Mouse (Mus musculus) intestine, embryonic 14.5 days (tissue): ENCODE measurements at regions not wholly inside any gene's neighbourhood (a gene's known extent, or its start where the extent isn't known, plus 50 kb on each side); places are given as distances from the start of the nearest gene placed in this dataset.

Experiments used
- ATAC-seq: fragments of 200-750 bp; cut with Nextera tagmentation; replicated peaks from 2 replicates; pipeline ENCODE4 v1.8.0; 2017; ENCODE audit warnings: low read depth, moderate number of reproducible peaks, moderate TSS enrichment, moderate library complexity; ENCODE audit not compliant: low FRiP score, low TSS enrichment
- DNase-seq: peaks from one replicate; pipeline ENCODE4 v3.0.0-alpha.2; 2018; ENCODE audit warnings: low spot score
- H3K27ac ChIP-seq: fragments of 300-500 bp; sonication (generic); 2 replicates; pipeline ENCODE4 v1.5.1; 2014; ENCODE audit warnings: low read depth, mild to moderate bottlenecking, control low read depth
- H3K27me3 ChIP-seq: fragments of 300-500 bp; sonication (generic); replicated peaks from 2 replicates; pipeline ENCODE4 v1.6.1; 2014; ENCODE audit warnings: low read length, control low read depth; ENCODE audit not compliant: control insufficient read depth, insufficient read depth
- H3K36me3 ChIP-seq: fragments of 300-500 bp; sonication (generic); 2 replicates; pipeline ENCODE4 v1.6.1; 2014; ENCODE audit warnings: low read length, control low read depth; ENCODE audit not compliant: control insufficient read depth, insufficient read depth
- H3K4me1 ChIP-seq: fragments of 300-500 bp; sonication (generic); replicated peaks from 2 replicates; pipeline ENCODE4 v1.6.1; 2014; ENCODE audit warnings: low read length, control low read depth, mixed read lengths; ENCODE audit not compliant: control insufficient read depth, insufficient read depth
- H3K4me2 ChIP-seq: fragments of 300-500 bp; sonication (generic); 2 replicates; pipeline ENCODE4 v1.6.1; 2014; ENCODE audit warnings: low read length
- H3K4me3 ChIP-seq: fragments of 300-500 bp; sonication (generic); 2 replicates; pipeline ENCODE4 v1.5.1; 2014; ENCODE audit warnings: low read depth, low read length, control low read depth, mixed read lengths
- H3K9ac ChIP-seq: fragments of 300-500 bp; sonication (generic); 2 replicates; pipeline ENCODE4 v1.6.1; 2014; ENCODE audit warnings: mild to moderate bottlenecking, low read length
- H3K9me3 ChIP-seq: fragments of 300-500 bp; sonication (generic); 2 replicates; pipeline ENCODE4 v1.6.1; 2016; ENCODE audit warnings: low read length, control low read depth; ENCODE audit not compliant: control insufficient read depth
- WGBS: fragments of 180-500 bp; shearing (Covaris S2); extraction: QIAGEN DNeasy Blood & Tissue Kit; methylation state at CpG from one replicate; pipeline ENCODE4 v1.1.7; 2014; 5-methylcytosine and 5-hydroxymethylcytosine counted together

- no peaks in the 10 kb centered on the region for H3K27me3 ChIP-seq
- H3K9ac ChIP-seq = no peak overlapping the region
- H3K9me3 ChIP-seq = no peaks in the 10 kb centered on the region
- peak; percentile 62 for ATAC-seq
- peaks cover 5% of the 10 kb centered on the region; the same call in 1 of the 2 replicates for H3K4me1 ChIP-seq
- H3K4me3 ChIP-seq = no peak overlapping the region
- H3K36me3 ChIP-seq = no peaks in the 10 kb centered on the region
- WGBS = 36% methylated on average over 9 of the region's 9 CpGs
- H3K4me2 ChIP-seq = no peak overlapping the region
- H3K27ac ChIP-seq = no peak overlapping the region
- DNase-seq = peak; percentile 87
These were observed 87.2 kb upstream of the Parp11 start for GRCm38 (mm10) chr6:127359391-127359874.

GRCm38 (mm10) chr6:127362166-127362565, 84.5 kb upstream of the Parp11 start:
- H3K9me3 ChIP-seq = no peaks in the 10 kb centered on the region
- WGBS = 88% methylated on average over 5 of the region's 5 CpGs
- H3K4me3 ChIP-seq = no peak overlapping the region
- no peak overlapping the region for H3K9ac ChIP-seq
- H3K36me3 ChIP-seq = no peaks in the 10 kb centered on the region
- no peak for ATAC-seq
- H3K4me2 ChIP-seq = no peak overlapping the region
- H3K27me3 ChIP-seq = no peaks in the 10 kb centered on the region
- H3K27ac ChIP-seq = no peak overlapping the region
- no peak for DNase-seq
- H3K4me1 ChIP-seq = peaks cover 12% of the 10 kb centered on the region; the same call in 1 of the 2 replicates

- H3K27me3 ChIP-seq = no peaks in the 10 kb centered on the region
- WGBS = 25% methylated on average over 8 of the region's 8 CpGs
- no peak overlapping the region for H3K4me2 ChIP-seq
- ATAC-seq (no peak), DNase-seq (no peak)
- H3K27ac ChIP-seq = no peak overlapping the region
- H3K4me3 ChIP-seq = no peak overlapping the region
- peaks cover 12% of the 10 kb centered on the region; the same call in 1 of the 2 replicates for H3K4me1 ChIP-seq
- H3K36me3 ChIP-seq = no peaks in the 10 kb centered on the region
- no peaks in the 10 kb centered on the region for H3K9me3 ChIP-seq
- H3K9ac ChIP-seq = no peak overlapping the region
These were observed 83.5 kb upstream of the Parp11 start for GRCm38 (mm10) chr6:127362966-127363752.

DNA sequence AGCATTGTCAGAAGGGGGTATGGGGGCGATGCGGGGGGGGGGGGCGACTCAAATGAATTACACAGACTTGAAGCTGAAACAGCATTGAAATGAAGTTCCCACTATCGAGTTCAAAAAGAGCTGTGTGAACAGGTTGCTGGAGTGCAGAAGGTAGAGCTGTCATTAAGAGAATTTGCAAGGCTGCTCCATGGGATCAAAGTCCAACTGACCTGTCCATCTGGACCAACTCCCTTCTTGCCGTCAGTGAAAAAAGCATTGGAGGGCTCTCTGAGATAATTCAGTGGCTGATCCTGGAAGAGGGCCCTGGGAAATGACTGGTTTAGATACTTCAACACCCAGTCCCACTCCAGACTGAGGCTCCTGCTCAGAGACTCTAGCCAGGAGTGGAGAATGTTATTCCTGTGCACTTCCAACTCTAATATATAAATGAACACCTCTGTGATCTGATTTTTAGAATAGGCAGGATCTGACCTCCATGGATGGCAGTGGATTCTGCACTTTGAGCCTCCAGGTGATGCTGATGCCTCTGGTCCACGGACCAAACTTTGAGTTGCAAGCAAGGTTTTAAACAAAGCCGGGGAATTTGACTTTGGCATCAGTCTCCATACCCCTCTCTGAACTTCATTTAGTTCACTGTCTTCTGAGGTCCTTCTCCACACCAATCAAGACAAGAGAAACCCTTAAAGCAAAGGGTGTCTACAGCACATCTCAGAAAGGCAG, 82.6 kb upstream of the Parp11 start:
- Histone ChIP-seq H3K4me3 (no peak overlapping the region), H3K9ac (no peak overlapping the region), H3K9me3 (no peaks in the 10 kb centered on the region), H3K4me2 (no peak overlapping the region), H3K27me3 (no peaks in the 10 kb centered on the region), H3K4me1 (peaks cover 9% of the 10 kb centered on the region; the same call in 1 of the 2 replicates), H3K36me3 (no peaks in the 10 kb centered on the region), H3K27ac (no peak overlapping the region)
- WGBS = 34% methylated on average over 7 of the region's 7 CpGs
- ATAC-seq = no peak
- no peak for DNase-seq

DNA sequence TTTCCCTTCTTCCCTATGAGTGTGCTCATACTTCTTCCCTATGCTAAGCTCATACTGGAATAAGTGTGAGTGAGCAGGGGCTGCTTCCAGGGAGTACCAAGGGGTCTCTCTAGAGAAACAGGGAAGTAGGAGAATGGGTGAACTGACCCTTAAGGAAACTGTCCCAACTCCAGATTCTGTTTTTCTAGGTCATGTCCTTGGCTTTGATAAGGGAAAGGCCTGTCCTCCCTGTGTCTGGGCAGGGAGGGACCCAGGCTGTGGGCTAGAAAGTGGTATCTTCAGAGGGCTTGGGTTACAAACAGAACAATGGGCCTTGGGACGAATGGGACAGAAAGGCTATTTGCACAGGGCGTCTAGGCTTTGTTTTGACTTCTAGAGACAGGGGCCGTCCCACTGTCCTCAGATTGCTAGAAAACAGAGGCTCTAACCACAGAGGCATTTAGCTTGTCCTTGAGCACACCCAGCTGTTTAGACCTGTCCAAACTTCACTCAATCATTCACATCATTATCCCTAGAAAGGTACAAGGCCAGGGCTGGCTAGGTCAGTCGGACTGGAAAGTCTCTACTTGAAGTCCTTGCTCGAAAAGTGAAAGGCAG, 82.0 kb upstream of the Parp11 start:
- no peaks in the 10 kb centered on the region for H3K9me3 ChIP-seq
- H3K4me1 ChIP-seq = 0 out of 2 replicates have a peak, but pooled peaks cover 7% of the 10 kb centered on the region
- no peak for DNase-seq
- no peaks in the 10 kb centered on the region for H3K36me3 ChIP-seq
- 49% methylated on average over 5 of the region's 5 CpGs for WGBS
- no peak overlapping the region for H3K27ac ChIP-seq
- H3K4me2 ChIP-seq = no peak overlapping the region
- H3K4me3 ChIP-seq = no peak overlapping the region
- H3K9ac ChIP-seq = no peak overlapping the region
- H3K27me3 ChIP-seq = no peaks in the 10 kb centered on the region
- no peak for ATAC-seq

DNA sequence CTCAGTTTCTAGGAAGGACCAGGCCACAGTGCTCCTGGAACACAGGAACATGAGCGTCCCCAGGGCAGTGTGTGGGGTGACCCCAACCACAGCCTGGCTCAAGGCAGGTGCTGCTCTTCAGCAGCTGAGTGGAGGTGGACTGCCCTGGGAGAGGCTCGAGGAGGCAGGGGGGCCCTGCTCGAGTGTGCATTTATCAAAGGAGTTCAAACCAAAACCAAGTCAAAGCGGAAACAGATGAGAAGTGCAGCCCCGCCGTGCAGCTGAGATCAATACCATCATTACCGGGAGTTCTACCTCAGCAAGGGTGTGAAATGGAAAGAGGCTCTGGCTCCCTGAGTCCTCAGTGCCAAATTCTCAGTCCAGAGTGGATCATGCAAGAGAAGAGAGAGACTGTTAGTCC, 81.4 kb upstream of the Parp11 start:
- 50% methylated on average over 7 of the region's 7 CpGs for WGBS
- H3K4me3 ChIP-seq = no peak overlapping the region
- no peaks in the 10 kb centered on the region for H3K27me3 ChIP-seq
- no peak overlapping the region for H3K4me2 ChIP-seq
- H3K9ac ChIP-seq = no peak overlapping the region
- H3K27ac ChIP-seq = no peak overlapping the region
- no peaks in the 10 kb centered on the region for H3K36me3 ChIP-seq
- DNase-seq (no peak), ATAC-seq (0 out of 2 replicates have a peak, but pooled peaks have one; percentile 43)
- H3K4me1 ChIP-seq = 0 out of 2 replicates have a peak, but pooled peaks cover 7% of the 10 kb centered on the region
- no peaks in the 10 kb centered on the region for H3K9me3 ChIP-seq

DNA sequence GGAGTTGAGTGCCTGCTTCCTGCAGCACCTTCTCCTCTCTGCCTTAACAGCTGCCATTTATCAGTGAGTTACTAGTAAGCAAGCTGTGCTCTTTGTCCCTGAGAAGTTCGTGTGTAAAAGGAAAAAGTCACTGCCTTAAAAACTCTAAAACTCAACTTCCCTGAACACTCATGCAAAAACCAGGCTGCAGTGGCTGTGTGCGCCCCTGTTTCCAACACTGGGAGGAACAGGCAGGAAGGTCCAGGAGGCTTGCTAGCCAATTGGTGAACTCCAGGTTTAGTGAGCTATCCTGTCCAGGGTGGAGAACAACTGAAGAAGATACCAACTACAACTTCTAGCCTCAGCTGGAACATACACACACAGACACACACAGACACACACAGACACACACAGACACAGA, 81.0 kb upstream of the Parp11 start:
- Histone ChIP-seq H3K9ac (no peak overlapping the region), H3K9me3 (no peaks in the 10 kb centered on the region), H3K4me2 (no peak overlapping the region), H3K4me3 (no peak overlapping the region), H3K36me3 (no peaks in the 10 kb centered on the region), H3K4me1 (0 out of 2 replicates have a peak, but pooled peaks cover 7% of the 10 kb centered on the region), H3K27ac (no peak overlapping the region), H3K27me3 (no peaks in the 10 kb centered on the region)
- DNase-seq (no peak), ATAC-seq (no peak)
- WGBS = 44% methylated on average over 2 of the region's 2 CpGs

DNA sequence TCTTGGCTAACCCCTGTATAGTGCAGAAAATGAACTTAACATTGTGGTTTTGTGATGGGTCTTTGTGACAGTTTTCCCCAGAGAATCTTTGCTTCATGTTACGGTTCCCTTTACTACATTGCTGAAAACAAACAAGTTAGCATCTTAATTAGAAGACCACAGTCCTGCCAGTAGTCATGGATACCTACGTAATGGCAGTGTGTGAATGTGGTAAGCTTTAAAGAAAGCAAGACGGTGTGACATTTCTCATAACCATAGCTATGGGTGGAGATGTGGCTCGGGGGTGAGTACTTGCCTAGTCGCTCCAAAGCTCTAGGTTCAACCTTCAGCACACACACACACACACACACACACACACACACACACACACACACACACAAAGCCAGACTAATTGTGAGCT, 73.6 kb upstream of the Parp11 start:
- Histone ChIP-seq H3K27ac (no peak overlapping the region), H3K4me3 (no peak overlapping the region), H3K9ac (no peak overlapping the region), H3K27me3 (no peaks in the 10 kb centered on the region), H3K36me3 (no peaks in the 10 kb centered on the region), H3K9me3 (no peaks in the 10 kb centered on the region), H3K4me2 (no peak overlapping the region), H3K4me1 (peaks cover 9% of the 10 kb centered on the region)
- WGBS = 82% methylated on average over 5 of the region's 5 CpGs
- ATAC-seq = no peak
- DNase-seq = no peak
